Mouse (Mus musculus) ovary, postnatal 36 days (tissue): Measurements from ENCODE around the gene Cdk17.
"Not testable (repeated sequence)": the region's sequence is repeated elsewhere in the genome, so short reads cannot be mapped to it uniquely, and the experiment has no call there.

Experiments
- DNase-seq: peaks from one replicate; pipeline ENCODE4 v3.0.0; 2022; ENCODE audit warnings: low spot score, mixed read lengths

Cdk17 gene

DNA sequence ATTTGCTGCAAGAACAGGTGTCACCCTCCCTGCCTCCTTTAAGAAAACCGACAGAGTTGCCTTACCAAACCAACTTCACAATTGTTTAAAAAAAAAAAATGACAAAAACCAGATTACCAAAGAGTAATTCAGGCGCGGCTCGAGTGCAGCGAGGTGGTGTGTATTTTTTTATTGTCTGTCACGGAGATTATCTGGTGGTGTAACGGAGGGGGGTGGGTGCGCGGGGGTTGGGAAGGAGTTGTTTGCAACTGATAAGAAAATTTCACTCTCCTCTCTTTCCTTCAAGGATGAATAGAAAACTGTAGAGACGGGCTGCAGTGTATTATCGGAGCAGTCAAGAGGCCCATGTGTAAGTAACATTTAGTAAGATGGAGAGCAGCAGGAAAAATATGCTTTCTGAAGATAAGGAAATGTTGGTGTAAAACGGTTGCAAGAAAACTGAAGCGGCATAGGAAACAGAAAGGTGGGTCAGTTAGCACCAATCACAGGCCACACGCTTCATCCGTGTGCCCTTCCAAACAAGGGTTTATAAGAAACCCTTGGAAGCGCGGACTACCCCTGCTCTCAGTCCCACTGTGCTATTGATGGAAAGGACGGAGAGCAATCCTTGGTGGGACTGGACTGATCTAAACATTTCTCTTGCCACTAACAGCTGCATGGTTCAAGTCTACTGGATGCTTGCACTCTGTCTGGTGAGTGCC, 17.2 kb upstream of the Cdk17 start:
- DNase-seq = no peak

DNA sequence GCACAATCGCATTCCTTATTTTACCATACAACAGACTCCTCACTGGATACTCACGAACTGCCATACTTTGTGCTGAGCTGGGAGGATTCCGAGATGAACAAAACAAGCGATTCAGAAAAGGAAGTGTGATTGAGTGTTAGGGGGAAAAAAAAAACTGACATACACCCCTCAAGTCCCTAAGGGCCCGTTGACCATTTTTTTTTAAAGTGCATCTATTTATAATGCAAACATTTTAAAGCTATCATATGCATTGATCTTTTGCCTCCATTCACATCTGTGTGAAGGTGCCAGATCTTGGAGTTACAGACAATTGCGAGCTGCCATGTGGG, 16.7 kb upstream of the Cdk17 start:
- no peak for DNase-seq

DNA sequence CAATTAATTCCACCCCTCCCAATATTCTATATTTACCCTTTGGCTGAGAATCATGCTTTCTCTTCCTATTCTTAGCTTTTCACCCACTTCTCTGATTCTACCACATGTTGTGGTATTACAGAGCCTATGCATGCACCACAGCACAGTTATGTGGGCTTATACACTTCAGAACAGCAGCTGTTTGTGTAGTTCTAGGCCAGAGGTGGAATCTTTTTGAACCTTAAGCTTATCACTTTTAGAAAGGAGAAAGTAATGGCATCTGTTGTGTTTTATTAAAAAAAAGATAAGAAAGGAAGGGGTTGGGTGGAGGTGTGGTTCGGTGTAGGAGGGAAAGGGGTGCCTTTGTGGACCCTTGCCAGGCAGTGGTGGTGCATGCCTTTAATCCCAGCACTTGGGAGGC, 16.1 kb upstream of the Cdk17 start:
- DNase-seq = no peak

DNA sequence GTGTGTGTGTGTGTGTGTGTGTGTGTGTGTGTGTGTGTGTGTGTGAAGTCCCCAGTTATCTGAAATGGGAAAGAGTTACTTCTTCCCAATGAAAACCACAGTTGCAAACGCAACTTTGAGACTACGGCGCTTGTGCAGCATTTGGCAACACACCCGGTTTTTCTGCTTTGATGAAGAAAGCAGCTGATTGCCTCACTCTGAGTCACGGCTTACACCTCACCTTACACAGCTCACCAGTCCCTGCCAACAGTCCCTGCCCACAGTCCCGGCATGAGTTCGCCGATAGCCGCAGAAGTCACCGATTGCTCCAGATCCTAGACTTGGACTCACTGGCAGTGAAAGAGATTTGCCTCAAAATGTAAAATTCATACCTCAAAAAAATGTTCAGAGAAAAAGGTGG, 15.6 kb upstream of the Cdk17 start:
- peak; percentile 14 for DNase-seq

DNA sequence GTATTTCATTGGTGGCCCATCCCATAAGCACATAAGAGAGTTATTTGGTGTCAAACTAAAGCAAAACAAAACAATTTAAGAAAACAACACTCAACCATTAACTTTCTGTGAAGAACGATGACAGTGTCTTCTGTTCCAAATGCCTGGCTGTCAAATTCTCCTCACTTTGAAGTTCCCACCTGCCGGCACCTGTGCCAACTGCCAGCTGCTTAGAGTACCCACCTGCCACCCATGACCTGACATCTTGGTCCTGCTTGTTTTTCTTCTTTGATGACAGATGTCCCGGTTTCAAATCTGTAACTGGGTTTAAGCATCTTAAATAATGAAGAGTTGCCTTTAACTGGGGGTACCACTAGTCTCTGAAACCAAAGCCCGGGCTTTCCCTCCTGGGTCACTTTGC, 14.1 kb upstream of the Cdk17 start:
- no peak for DNase-seq

DNA sequence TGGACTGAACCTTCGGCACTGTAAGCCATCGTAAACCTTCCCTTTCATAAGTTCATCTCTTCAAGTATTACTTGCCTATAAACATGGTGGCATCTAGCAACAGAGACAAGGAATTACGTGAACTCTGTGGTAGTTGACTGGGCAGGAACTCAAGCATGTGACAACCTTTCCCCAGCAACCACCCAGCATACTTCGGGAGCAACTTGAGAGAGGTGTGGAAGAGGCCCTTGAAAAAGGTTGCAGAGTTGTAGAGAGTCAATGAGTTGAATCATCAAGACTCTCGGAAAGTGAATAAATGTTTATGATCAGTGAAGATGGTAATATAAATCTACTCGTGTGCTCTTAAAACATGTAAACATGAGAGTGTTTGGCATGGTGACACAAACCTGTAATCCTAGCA, 13.0 kb upstream of the Cdk17 start:
- DNase-seq = no peak

DNA sequence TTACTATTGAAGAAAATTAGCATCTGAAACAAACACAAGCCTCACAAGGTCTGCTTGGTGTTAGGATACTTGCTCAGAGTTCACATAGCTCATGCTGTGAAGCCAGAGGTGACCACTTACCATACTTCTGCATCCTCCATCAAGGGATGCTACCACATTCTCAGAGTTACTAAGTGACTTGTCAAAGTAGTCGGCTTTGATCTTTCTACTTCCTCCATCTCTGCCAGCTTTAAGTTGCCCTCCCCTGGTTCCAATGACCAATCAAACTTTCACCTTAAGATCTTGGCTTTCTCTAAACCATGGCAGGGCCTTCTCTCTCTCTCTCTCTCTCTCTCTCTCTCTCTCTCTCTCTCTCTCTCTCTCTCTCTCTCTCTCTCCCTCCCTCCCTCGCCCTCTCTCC, 11.1 kb upstream of the Cdk17 start:
- no peak for DNase-seq

DNA sequence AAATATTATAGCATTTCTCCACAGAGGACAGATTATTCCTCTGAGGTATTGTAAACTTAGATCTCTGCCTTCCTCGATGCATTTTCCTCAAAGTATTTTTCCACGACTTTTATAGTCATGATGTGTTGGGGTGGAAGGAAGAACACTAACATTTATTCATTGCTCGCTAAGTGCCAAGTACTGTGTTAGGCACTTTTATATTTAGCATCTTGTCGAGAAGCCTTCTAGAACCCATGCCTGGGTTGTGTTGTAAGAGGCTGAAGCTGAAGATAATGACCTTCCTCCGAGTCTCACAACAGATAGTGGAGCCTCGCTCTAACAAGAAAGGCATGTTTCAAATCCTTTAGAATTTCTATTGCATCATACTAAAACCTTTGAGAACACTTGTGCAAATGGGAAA, 8.9 kb upstream of the Cdk17 start:
- DNase-seq = no peak

DNA sequence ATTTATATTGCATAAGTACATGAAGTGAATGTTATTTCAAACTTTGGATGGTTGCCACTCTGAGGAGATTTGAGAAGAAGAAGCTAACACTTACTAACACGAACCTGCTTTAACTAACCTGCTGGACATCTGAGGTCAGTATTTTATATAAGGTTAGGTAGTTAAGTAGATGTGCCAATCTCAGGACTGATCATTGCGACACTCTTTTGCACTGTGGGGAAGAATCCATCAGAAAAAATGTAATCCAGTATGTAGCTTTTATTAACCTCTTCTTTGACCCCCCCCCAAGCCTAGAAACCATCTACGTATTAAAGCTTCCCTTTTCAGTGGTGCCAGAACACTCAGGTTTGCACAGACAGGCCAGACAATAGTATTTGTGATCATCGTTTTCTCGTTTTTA, 8.0 kb upstream of the Cdk17 start:
- no peak for DNase-seq

DNA sequence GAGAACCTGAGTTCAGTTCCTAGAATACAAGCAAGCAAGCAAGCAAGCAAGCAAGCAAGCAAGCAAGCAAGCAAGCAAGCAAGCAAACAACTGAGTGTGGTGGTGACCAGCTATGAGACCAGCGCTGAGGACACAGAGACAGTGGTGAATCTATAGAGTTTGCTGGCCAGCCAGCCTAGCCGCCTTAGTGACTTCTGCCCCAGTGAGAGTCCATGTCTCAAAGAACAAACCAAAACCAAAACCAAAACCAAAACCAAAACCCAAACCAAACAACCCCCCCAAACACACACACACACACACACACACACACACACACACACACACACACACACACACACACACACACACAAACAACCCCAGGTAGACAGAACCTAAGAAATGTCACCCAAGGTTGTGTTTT, 7.3 kb upstream of the Cdk17 start:
- DNase-seq = not testable (repeated sequence)

DNA sequence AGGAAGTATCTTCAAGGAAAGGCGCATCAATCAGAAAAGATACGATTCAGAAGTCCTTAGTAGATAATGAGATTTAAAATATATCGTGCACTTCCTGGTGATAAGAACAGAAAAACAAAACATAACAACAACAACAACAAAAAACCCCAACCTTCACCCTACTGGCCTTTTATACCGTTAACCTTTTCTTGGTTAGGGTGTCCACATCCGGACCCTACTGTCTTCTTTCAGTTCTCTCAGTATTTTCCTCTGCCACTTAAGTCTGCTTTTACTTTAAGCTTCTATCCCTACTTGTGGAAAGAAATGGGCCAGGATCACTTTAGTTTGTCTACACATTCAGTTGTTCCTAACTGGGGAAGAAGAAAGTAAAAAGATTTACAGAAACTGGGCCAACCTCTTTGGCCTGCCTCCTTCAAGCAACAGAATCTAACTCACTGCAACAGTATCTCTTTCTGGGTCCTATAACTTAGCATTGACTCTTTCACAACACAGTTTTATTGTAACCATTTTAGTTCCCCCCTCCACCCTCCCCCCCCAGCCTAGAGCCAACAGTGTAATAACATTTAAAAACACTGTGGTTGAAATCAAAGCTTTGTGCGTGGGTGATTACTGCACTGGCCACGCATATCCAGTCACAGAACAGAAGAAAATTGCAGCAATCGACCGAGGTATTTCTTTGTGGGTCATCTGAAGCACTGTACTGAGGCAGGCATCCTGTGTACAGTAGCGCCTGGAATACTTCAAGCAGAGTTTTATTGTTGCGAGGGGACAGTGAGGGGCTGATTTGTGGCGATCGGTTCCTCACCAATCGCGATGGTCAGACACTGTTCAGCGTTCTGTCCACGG, 801 bp upstream of the Cdk17 start:
- DNase-seq = no peak

DNA sequence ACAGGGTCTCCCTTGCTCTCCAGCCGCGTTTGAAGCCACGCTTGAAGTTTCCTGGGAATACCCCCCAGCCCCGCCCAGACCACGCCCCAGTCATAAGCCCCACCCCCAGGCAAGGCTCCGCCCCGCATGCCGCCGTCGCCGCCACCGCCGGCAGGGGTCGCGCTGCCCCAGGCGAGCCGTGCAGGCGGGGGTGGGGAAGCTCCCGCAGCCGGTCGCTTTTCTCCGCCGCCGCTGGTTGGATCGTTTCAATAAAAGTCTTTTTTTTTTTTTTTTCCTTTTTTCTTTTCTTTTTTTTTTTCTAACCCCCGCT, 223 bp upstream of the Cdk17 start:
- DNase-seq = peak; percentile 89

DNA sequence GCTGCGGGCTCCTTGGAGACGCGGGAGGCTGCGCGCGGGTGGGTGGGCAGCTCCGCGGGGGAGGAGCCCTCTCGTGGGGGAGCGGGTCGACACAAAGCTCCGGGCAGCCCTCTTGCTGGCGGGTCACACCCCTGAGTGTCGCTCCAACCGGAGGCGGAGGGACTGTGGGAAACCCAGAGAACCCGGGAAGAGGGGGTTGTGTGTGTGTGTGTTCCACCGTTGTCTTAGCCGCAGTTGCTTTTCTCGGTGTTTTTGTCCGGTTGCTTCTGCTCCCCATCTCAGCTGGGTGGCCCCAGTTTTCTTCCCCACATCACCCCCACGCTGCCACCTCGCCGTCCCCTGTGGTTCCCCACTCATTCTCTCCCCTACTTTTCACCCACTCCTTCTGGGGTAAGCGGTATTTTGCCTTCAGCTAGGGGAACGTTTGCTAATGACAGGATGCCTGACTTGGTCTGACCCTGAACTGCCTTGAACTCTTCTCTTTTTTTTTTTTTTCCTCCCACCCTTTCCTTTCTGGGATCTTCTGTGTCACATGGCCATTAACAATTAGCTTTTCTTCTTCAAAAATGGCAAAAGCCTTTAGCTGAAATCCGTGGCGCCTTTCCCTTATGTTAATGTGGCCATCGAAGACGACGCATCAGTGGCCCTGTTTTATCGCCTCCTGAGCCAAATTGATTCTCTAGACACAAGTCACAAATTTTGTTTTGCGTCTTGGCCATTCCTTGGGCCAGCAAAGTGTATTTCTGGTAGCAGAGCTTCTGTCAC, 1.0 kb downstream of the Cdk17 start:
- peak; percentile 63 for DNase-seq

DNA sequence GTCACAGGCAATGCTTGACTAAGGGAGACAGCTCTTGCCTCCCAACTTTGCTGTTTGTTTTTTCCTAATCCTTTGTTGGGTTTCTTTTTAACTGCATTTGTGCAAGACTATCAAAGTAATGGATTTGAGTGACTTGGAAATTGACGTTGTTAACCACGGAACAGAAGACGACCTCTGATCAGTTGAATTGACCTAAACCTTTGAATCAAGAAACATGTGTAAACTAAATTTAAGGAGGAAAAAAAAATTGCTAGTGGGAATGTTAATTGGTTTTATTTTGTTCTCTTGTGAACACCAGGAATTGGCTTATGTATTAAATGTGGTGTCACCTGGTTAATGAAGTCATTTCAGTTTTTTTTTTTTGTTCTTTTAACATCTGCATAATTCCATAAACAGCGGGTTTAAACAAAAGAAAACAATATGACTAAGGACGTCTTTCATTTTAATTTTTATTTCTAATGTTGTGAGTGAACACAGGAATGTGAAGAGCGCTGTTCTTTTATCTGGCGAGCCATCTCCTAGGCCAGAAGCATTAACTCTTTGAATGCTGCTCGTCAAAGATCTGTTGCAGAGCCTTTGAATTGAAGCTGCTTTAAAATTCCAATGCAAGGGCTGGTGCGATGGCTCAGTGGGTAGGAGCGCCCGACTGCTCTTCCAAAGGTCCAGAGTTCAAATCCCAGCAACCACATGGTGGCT, 1.7 kb downstream of the Cdk17 start:
- no peak for DNase-seq

DNA sequence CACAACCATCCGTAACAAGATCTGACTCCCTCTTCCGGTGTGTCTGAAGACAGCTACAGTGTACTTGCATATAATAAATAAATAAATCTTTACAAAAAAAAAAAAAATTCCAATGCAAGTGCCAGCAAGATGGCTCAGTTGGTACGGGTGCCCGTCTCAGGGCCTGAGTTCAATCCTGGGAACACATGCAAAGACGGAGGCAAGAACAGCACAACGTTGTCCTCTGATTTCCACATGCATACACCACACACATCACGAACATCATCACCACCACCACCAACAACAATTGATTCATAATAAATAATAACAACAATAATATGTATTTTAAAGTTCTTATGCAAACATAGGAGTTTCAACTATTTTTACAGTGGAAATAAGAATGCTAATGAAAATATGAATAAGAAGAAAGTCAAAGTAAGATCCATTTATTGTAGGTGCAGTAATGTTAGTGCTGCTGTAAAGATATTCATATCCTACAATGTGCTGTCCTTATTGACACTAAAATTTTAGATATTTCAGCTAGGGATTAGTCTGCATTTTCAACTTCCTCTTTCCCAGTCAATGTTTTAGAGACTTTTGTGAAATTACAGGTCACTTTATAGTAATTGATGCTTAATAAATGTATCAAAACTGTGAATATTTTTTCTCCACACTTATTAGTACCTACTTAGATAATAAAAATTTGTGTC, 2.4 kb downstream of the Cdk17 start:
- DNase-seq = no peak

DNA sequence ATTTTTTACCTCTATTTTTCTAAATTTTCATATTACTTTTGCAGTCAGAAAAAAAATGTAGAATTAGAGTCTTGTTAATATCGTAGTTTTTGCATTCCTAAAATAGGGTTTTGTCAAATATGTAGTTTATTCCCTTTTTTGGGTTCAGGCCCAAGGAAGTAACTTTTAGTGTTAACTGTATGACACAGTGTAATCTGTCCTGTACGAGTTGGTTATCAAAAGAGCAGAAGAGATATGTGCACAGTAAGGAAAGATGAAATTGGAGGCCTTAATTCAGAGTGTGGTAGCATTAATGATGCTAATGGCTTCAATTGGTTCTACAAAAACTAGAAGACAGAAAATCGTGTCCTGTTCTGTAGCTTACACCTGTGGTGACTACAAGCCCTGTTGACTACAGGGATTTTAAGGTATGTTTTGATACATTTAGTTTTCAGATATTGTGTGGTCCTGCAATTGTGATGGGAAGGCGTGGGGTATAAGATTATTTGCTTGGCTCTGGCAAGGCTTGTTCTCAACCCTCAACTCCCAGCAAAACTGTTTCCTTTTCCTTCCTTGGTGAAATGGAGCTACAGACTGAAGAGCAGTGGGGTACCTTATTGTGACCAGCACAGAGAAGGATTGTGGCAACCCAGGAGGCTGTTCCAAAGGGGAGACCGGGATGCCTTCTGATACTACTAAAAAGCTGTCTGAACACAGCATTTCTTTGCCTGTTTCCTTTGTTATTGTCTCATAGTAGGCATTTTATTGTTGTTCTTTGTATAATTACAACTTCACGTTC, 3.2 kb downstream of the Cdk17 start:
- DNase-seq = no peak

DNA sequence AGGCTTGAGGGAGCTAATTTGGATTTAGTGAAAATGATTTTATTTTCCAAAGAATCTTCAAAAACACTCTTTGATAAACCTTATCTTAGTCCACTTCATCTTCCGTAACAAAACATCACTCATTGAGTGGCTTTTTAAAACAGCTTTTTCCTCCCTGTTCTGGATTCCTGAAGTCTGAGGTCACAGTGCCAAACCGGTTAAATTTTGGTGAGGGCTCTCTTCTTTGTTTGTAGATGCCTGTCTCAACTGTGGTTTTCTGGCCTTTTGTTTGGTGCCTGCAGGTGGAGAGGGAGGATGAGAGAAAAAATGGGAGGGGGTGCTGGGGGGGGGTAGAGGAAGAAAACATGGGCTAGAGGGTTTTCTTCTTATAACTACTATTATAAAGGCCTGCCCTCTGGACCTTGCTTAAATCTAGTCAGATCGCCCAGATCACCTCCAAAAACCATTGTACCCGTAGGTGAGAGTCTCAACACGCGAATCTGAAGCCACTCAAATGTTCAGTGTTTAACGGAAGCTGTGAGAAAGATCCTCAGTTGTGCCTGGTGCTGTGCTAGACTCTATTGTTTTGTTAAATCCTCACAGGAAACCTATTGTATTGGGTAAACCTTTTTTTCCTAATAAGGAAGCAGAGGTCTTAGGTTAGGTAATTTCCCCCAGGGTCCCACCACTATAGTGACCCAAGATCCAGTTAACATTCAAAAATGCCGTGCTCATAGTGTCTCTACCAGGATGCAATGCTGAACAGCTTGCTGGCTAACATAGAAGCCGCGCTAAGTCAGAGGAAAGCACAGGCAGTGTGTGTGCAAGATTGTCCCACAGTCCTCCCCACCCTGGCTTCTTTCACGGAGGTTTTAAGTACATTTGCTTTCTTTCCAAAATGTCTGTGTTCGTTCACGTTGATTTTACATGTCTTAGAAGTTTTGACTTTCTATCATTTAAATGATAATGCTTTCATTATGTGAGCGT, 5.0 kb downstream of the Cdk17 start:
- no peak for DNase-seq

DNA sequence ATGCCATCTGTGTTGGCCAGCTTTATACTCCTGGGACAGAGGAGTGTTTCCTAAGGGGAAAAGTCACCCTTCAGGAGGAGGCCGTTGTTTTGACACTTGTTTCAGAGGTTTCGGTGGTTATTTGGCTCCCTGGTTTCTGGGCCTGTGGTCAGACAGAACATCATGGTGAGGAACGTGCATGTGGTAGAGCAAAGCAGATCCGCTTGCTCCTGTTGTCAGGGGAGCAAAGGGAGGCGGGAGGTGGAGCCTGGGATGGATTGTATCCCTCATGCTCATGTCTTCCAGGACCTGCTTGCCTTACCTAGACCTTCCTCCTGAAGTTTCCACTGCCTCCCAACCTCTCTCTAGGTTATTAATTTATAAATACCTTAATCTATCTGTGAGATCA, 5.7 kb downstream of the Cdk17 start:
- DNase-seq = no peak

DNA sequence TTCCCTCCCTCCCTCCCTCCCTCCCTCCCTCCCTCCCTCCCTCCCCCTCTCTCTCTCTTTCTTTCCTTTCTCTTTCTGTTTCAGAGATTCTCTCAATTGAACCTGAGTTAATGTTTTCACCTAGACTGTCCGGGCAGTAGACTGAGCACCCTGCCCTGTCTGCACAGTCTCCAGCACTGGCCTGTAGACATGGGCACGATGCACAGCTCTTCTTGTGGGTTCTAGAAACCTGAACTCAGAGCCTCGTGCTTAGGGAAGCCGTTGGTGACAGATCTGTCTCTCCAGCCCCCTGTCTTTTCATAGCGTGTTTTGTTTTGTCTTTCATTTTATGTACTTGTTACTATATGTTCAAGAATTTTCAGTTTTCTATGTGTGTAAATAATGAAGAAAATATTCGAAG, 6.6 kb downstream of the Cdk17 start:
- no peak for DNase-seq

DNA sequence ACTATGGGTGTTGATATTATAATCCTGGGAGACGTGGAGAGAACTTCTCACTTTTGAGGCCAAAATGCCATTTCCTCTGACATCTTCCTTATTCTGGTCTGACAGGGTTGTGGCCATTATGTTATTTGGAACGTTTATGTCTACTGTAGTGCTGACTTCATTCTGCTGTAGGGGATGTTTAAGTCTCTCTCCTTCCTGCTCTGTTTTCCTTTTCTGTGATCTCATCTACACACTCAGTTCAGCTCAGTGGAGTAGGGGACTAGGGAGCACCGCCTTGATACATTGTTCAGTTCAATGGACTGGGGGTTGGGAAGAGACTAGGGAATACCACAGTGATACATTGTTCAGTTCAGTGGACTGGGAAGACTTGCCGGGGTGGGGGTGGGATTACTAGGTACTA, 7.4 kb downstream of the Cdk17 start:
- no peak for DNase-seq
